Comparison of ENCODE assay signal across 22 mouse cellular contexts in the genomic region with DNA sequence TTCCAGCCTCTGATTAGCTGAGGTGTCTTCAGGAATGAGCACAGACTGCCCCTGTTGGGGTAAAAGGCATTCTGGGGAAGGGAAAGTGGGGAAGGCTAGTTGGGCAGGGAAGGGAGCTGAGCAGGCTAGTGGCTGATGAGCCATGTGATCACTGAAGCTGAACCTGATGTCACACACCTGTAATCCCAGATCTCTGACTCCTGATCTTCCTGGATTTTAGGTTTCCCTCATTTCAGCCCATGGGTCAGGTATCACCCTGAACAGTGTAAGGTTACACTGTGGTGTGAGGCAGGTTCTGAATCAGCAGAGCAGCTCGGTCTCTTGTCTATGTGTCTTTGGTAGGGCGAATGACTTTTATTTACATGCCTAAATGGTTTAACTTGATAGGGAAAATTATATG. TPM values are rescaled to one million over a fixed set of nuclear protein-coding genes. Genes with fewer than 3 reads are reported as not detected.
"Had no signal": no experiment of that assay in that cellular context is flagged by ENCODE, and none has a peak within 500 bp of the region (broad histone marks: within the 10 kb centered on the region; RNA-seq: fewer than 3 reads in every experiment).

No protein-coding gene starts in this region.

- DNase-seq: lung, adult 2 months; lung, postnatal 14 days; lung, postnatal 36 days; right cerebral cortex, postnatal 14 days; thymus, adult 2 months; thymus, postnatal 25 days; thymus, postnatal 4 days had no signal

- H3K9me3 ChIP-seq: lung, embryonic 15.5 days; midbrain, embryonic 13.5 days; midbrain, embryonic 15.5 days; stomach, embryonic 15.5 days had no signal

- H3K27me3 ChIP-seq: lung, embryonic 15.5 days; megakaryocyte, embryonic 14.5 days; midbrain, embryonic 13.5 days; midbrain, embryonic 15.5 days; neural tube, embryonic 12.5 days; stomach, embryonic 15.5 days had no signal

- H3K9ac ChIP-seq: lung, embryonic 15.5 days; midbrain, embryonic 13.5 days; midbrain, embryonic 15.5 days; neural tube, embryonic 12.5 days; stomach, embryonic 15.5 days had no signal

- ATAC-seq: lung, postnatal 0 days; midbrain, embryonic 13.5 days; midbrain, embryonic 15.5 days had no signal

- H3K4me1 ChIP-seq: lung, embryonic 15.5 days; megakaryocyte, embryonic 14.5 days; midbrain, embryonic 13.5 days; midbrain, embryonic 15.5 days; neural tube, embryonic 12.5 days; stomach, embryonic 15.5 days had no signal

- H3K4me3 ChIP-seq: lung, embryonic 15.5 days; megakaryocyte, embryonic 14.5 days; midbrain, embryonic 13.5 days; midbrain, embryonic 15.5 days; neural tube, embryonic 12.5 days; stomach, embryonic 15.5 days had no signal

- H3K27ac ChIP-seq: lung, embryonic 15.5 days; macrophage; midbrain, embryonic 13.5 days; midbrain, embryonic 15.5 days; neural tube, embryonic 12.5 days; stomach, embryonic 15.5 days; stomach, postnatal 0 days had no signal

- H3K4me2 ChIP-seq: lung, embryonic 15.5 days; midbrain, embryonic 11.5 days; midbrain, embryonic 13.5 days; midbrain, embryonic 15.5 days; neural tube, embryonic 12.5 days; stomach, embryonic 15.5 days had no signal

- H3K36me3 ChIP-seq: lung, embryonic 15.5 days; midbrain, embryonic 13.5 days; midbrain, embryonic 15.5 days; neural tube, embryonic 12.5 days; stomach, embryonic 15.5 days had no signal

RNA-seq across cellular contexts. Expression of a gene that starts 4.8 kb away (rescaled TPM):
- total RNA-seq: megakaryocyte progenitor cell, adult 5-6 weeks had no signal
- polyA plus RNA-seq: macrophage; midbrain, embryonic 11.5 days; midbrain, embryonic 13.5 days; midbrain, embryonic 15.5 days; midbrain, postnatal 0 days; neural tube, embryonic 12.5 days; neural tube, embryonic 14.5 days; spleen, adult 2 months; testis, adult 2 months; thymus, adult 2 months had no signal
